Mouse (Mus musculus) ovary, adult 2 months (tissue): ENCODE data around the gene Mypn. TPM values are rescaled to one million over a fixed set of nuclear protein-coding genes. Genes with fewer than 3 reads are reported as not detected.

Experiments
- polyA plus RNA-seq: library from polyadenylated mRNA; depleted of rRNA; stranded (reverse); fragments of >200 nt; gene quantifications from 2 replicates; pipeline ENCODE4 v1.2.3, GENCODE M21; 2012; rRNA removed

Mypn gene
- polyA plus RNA-seq = 0.02 and 0.06 TPM in 2 replicates

DNA sequence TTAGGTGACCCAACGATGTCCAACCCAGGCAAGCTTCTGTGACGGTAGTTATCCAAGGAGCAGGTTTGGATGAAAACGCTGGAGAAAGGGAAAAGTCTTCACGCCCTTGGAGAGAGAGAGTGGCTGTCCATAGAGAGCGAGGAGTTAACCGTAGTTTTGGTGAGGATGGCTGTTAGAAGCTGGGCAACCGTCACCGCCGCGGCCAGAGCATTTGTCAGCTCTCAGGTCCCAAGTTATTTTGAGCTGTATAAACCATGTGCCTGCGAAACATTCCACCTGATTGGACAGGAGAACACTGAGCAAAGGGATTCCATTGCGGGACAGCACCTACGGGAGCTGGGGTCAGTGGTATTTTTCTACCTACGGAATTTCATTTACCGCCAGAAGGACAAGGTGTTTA is at the start of gene Mypn:
Mypn (minus strand) TSS at position 225 of the 400 bp plus-strand sequence.

DNA sequence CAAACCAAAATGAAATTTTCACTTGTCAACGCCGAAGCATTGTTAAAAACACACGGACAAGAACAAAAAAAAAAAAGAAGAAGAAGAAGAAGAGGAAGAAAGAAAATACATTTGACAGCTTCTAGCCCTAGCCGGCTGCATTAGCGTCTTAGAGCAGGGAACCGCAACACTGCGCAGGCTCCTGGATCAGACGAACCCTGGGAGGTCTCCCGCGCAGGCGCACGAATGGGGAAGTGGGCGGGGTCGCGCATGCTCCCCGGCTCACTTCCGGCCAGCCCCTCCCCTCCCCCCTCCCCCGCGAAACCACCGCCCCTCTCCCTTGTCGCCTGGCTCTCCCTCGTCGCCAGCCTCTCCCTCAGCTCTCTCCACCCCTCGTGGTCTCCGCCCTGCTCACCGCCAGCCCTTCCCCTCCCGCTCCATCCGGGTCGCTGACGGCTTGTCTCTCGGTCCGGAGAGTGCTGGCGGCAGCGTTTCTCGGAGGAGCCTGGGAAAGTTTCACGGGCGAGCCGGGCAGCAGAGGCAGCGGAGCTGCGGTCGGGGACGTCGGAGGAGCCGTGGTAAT is 39.8 kb upstream of the Mypn start, which contains the start of gene Herc4:
Herc4 (plus strand) TSS at position 318 of the 562 bp plus-strand sequence.

GRCm38 (mm10) chr10:63099521-63099920 is 104.2 kb downstream of the Mypn start, which contains the start of gene Atoh7:
Gene Atoh7, plus strand, starts transcription at chr10:63099651.

Other genes with a start within 250 kb of the Mypn start
- gene Rufy2, start 223.7 kb downstream of the Mypn start, polyA plus RNA-seq = 2.5 and 3.7 TPM in 2 replicates
- gene Hnrnph3, start 179.7 kb downstream of the Mypn start, polyA plus RNA-seq = 9.6 and 14.6 TPM in 2 replicates
- 0.92 and 2.6 TPM in 2 replicates for gene Pbld2, start 179.6 kb downstream of the Mypn start, polyA plus RNA-seq
- 1.1 and 1.7 TPM in 2 replicates for gene Pbld1, start 143.8 kb downstream of the Mypn start, polyA plus RNA-seq
- gene Atoh7, start 104.3 kb downstream of the Mypn start, polyA plus RNA-seq = 0.09 and 0.10 TPM in 2 replicates
- gene Herc4, start 39.9 kb upstream of the Mypn start, polyA plus RNA-seq = 15.6 and 17.1 TPM in 2 replicates
- gene Sirt1, start 177.8 kb upstream of the Mypn start, polyA plus RNA-seq = 8.3 and 8.5 TPM in 2 replicates
- gene Dnajc12, start 178.5 kb upstream of the Mypn start, polyA plus RNA-seq = 0.40 and 0.48 TPM in 2 replicates
- not detected in 2 replicates for gene Gm7075, start 217.8 kb upstream of the Mypn start, polyA plus RNA-seq
- 0.25 and 0.50 TPM in 2 replicates for gene Ctnna3, start 226.1 kb upstream of the Mypn start, polyA plus RNA-seq